Mouse (Mus musculus): ENCODE measurements around the gene Shroom1.

The Shroom1 gene

GRCm38 (mm10) chr11:53479171-53479782, 22.3 kb downstream of the Shroom1 start:
- DNase-seq (ENCODE audit: low read depth, low spot score) = no peak

GRCm38 (mm10) chr11:53479783-53480301, 22.8 kb downstream of the Shroom1 start, which contains the start of the genes Gm9945 and Sowaha:
TSS of gene Gm9945 (plus strand) at chr11:53480166.
TSS of gene Sowaha (minus strand) at chr11:53480274.
- no peak for DNase-seq (ENCODE audit: low read depth, low spot score)

GRCm38 (mm10) chr11:53481088-53481730, 24.2 kb downstream of the Shroom1 start:
- DNase-seq (ENCODE audit: low read depth, low spot score) = no peak

GRCm38 (mm10) chr11:53483159-53483891, 26.3 kb downstream of the Shroom1 start:
- no peak for DNase-seq (ENCODE audit: low read depth, low spot score)

- peak; percentile 49 for DNase-seq (ENCODE audit: low read depth, low spot score)
These were observed 28.7 kb downstream of the Shroom1 start for GRCm38 (mm10) chr11:53485719-53486118.

GRCm38 (mm10) chr11:53486351-53486750, 29.3 kb downstream of the Shroom1 start:
- DNase-seq (ENCODE audit: low read depth, low spot score) = no peak

- peak; percentile 46 for DNase-seq (ENCODE audit: low read depth, low spot score)
These were observed 30.0 kb downstream of the Shroom1 start for GRCm38 (mm10) chr11:53486822-53487594.

GRCm38 (mm10) chr11:53489007-53489406, 32.0 kb downstream of the Shroom1 start:
- no peak for DNase-seq (ENCODE audit: low read depth, low spot score)

GRCm38 (mm10) chr11:53489421-53489820, 32.4 kb downstream of the Shroom1 start:
- no peak for DNase-seq (ENCODE audit: low read depth, low spot score)

- no peak for DNase-seq (ENCODE audit: low read depth, low spot score)
These were observed 35.0 kb downstream of the Shroom1 start for GRCm38 (mm10) chr11:53491954-53492401.

GRCm38 (mm10) chr11:53493243-53493955, 36.4 kb downstream of the Shroom1 start:
- DNase-seq (ENCODE audit: low read depth, low spot score) = no peak

- DNase-seq (ENCODE audit: low read depth, low spot score) = peak; percentile 4
These were observed 38.4 kb downstream of the Shroom1 start for GRCm38 (mm10) chr11:53495417-53495816.

- peak; percentile 30 for DNase-seq (ENCODE audit: low read depth, low spot score)
These were observed 39.9 kb downstream of the Shroom1 start for GRCm38 (mm10) chr11:53496946-53497345.

GRCm38 (mm10) chr11:53500569-53500968, 43.6 kb downstream of the Shroom1 start:
- DNase-seq (ENCODE audit: low read depth, low spot score) = no peak

- DNase-seq (ENCODE audit: low read depth, low spot score) = peak; percentile 46
These were observed 45.2 kb downstream of the Shroom1 start for GRCm38 (mm10) chr11:53502039-53502765.

- no peak for DNase-seq (ENCODE audit: low read depth, low spot score)
These were observed 46.7 kb downstream of the Shroom1 start for GRCm38 (mm10) chr11:53503738-53504137.

- DNase-seq (ENCODE audit: low read depth, low spot score) = no peak
These were observed 47.4 kb downstream of the Shroom1 start for GRCm38 (mm10) chr11:53504376-53504775.

GRCm38 (mm10) chr11:53505026-53505663, 48.1 kb downstream of the Shroom1 start:
- no peak for DNase-seq (ENCODE audit: low read depth, low spot score)

- DNase-seq (ENCODE audit: low read depth, low spot score) = no peak
These were observed 50.2 kb downstream of the Shroom1 start for GRCm38 (mm10) chr11:53507098-53507805.
